Mouse (Mus musculus) lung, embryonic 16.5 days (tissue): ENCODE measurements around the gene Ghrh. TPM values are rescaled to one million over a fixed set of nuclear protein-coding genes. Genes with fewer than 3 reads are reported as not detected.

Source experiments
- ATAC-seq: fragments of 200-750 bp; cut with Nextera tagmentation; 2 replicates; pipeline ENCODE4 v1.8.0; 2017; ENCODE audit warnings: low read depth, mild to moderate bottlenecking, moderate library complexity
- H3K27ac ChIP-seq: fragments of 300-500 bp; sonication (generic); 2 replicates; pipeline ENCODE4 v1.5.1; 2014; ENCODE audit warnings: mild to moderate bottlenecking, control low read depth, low read length
- H3K27me3 ChIP-seq: fragments of 300-500 bp; sonication (generic); 2 replicates; pipeline ENCODE4 v1.6.1; 2014; ENCODE audit warnings: low read depth, low read length, mixed read lengths; ENCODE audit not compliant: control insufficient read depth, insufficient read depth
- H3K36me3 ChIP-seq: fragments of 300-500 bp; sonication (generic); 2 replicates; pipeline ENCODE4 v1.6.1; 2014; ENCODE audit warnings: low read length; ENCODE audit not compliant: control insufficient read depth, insufficient read depth
- H3K4me1 ChIP-seq: fragments of 300-500 bp; sonication (generic); replicated peaks from 2 replicates; pipeline ENCODE4 v1.6.1; 2014; ENCODE audit warnings: low read length, mixed read lengths; ENCODE audit not compliant: control insufficient read depth, insufficient read depth
- H3K4me2 ChIP-seq: fragments of 300-500 bp; sonication (generic); 2 replicates; pipeline ENCODE4 v1.6.1; 2014; ENCODE audit warnings: low read depth, low read length, control low read depth
- H3K4me3 ChIP-seq: fragments of 300-500 bp; sonication (generic); 2 replicates; pipeline ENCODE4 v1.5.1; 2014; ENCODE audit warnings: mild to moderate bottlenecking, low read length, control low read depth
- H3K9ac ChIP-seq: fragments of 300-500 bp; sonication (generic); 2 replicates; pipeline ENCODE4 v1.6.1; 2014; ENCODE audit warnings: low read length, control low read depth
- H3K9me3 ChIP-seq: fragments of 300-500 bp; sonication (generic); 2 replicates; pipeline ENCODE4 v1.6.1; 2016; ENCODE audit warnings: low read length; ENCODE audit not compliant: control insufficient read depth
- WGBS: fragments of 180-500 bp; shearing (Covaris S2); extraction: QIAGEN DNeasy Blood & Tissue Kit; methylation state at CpG from one replicate; pipeline ENCODE4 v1.1.7; 2014; 5-methylcytosine and 5-hydroxymethylcytosine counted together
- polyA plus RNA-seq: library from polyadenylated mRNA; unstranded; fragments of >200 nt; fragmentation: Nextera tagmentation; extraction: Ambion mirVana; gene quantifications from 2 replicates; pipeline ENCODE4 v1.2.1, GENCODE M21; 2015

Gene Ghrh
- polyA plus RNA-seq, 1 experiment from 2014 or later: not detected

GRCm38 (mm10) chr2:157338663-157339062 is 8.6 kb downstream of the Ghrh start:
- 38% methylated on average over 5 of the region's 5 CpGs for WGBS
- H3K9ac ChIP-seq: no peak overlapping the region

GRCm38 (mm10) chr2:157332059-157332458 is 15.2 kb downstream of the Ghrh start:
- Histone ChIP-seq H3K9ac (no peak overlapping the region), H3K4me1 (no peaks in the 10 kb centered on the region), H3K9me3 (no peaks in the 10 kb centered on the region), H3K4me3 (no peak overlapping the region), H3K36me3 (peaks cover 8% of the 10 kb centered on the region), H3K27ac (no peak overlapping the region), H3K27me3 (no peaks in the 10 kb centered on the region), H3K4me2 (no peak overlapping the region)
- ATAC-seq: no peak
- 82% methylated on average over 5 of the region's 5 CpGs for WGBS

More at GRCm38 (mm10) chr2:157338663-157339062, 8.6 kb downstream of the Ghrh start:
- Histone ChIP-seq H3K27ac (no peak overlapping the region), H3K27me3 (no peaks in the 10 kb centered on the region), H3K4me2 (no peak overlapping the region), H3K36me3 (no peaks in the 10 kb centered on the region), H3K4me1 (peaks cover 4% of the 10 kb centered on the region; the same call in 1 of the 2 replicates), H3K9me3 (no peaks in the 10 kb centered on the region), H3K4me3 (no peak overlapping the region)
- peak; percentile 12; the same call in 1 of the 2 replicates for ATAC-seq

GRCm38 (mm10) chr2:157328570-157328969 is 18.7 kb downstream of the Ghrh start:
- H3K4me3 ChIP-seq: no peak overlapping the region
- ATAC-seq: no peak
- H3K4me1 ChIP-seq: no peaks in the 10 kb centered on the region
- no peak overlapping the region for H3K9ac ChIP-seq
- H3K4me2 ChIP-seq: no peak overlapping the region
- no peak overlapping the region for H3K27ac ChIP-seq
- no peaks in the 10 kb centered on the region for H3K27me3 ChIP-seq
- H3K9me3 ChIP-seq: no peaks in the 10 kb centered on the region
- peaks cover 21% of the 10 kb centered on the region for H3K36me3 ChIP-seq
- 45% methylated on average over 11 of the region's 11 CpGs for WGBS

- no peak overlapping the region for H3K9ac ChIP-seq
- H3K36me3 ChIP-seq: peaks cover 26% of the 10 kb centered on the region
- H3K4me2 ChIP-seq: no peak overlapping the region
- ATAC-seq: no peak
- no peak overlapping the region for H3K4me3 ChIP-seq
- H3K27ac ChIP-seq: no peak overlapping the region
- H3K4me1 ChIP-seq: no peaks in the 10 kb centered on the region
- WGBS: 44% methylated on average over 5 of the region's 5 CpGs
- H3K9me3 ChIP-seq: no peaks in the 10 kb centered on the region
- no peaks in the 10 kb centered on the region for H3K27me3 ChIP-seq
Measured at GRCm38 (mm10) chr2:157328106-157328505, 19.2 kb downstream of the Ghrh start.

GRCm38 (mm10) chr2:157325238-157325637 is 22.1 kb downstream of the Ghrh start:
- H3K27ac ChIP-seq: no peak overlapping the region
- no peak overlapping the region for H3K9ac ChIP-seq
- WGBS: 69% methylated on average over 2 of the region's 2 CpGs
- no peaks in the 10 kb centered on the region for H3K9me3 ChIP-seq
- peaks cover 47% of the 10 kb centered on the region for H3K36me3 ChIP-seq
- H3K27me3 ChIP-seq: no peaks in the 10 kb centered on the region
- H3K4me1 ChIP-seq: no peaks in the 10 kb centered on the region
- H3K4me3 ChIP-seq: no peak overlapping the region
- no peak overlapping the region for H3K4me2 ChIP-seq
- ATAC-seq: no peak

GRCm38 (mm10) chr2:157322029-157322766 is 25.1 kb downstream of the Ghrh start:
- WGBS: 78% methylated on average over 5 of the region's 5 CpGs
- ATAC-seq: no peak
- no peaks in the 10 kb centered on the region for H3K27me3 ChIP-seq

GRCm38 (mm10) chr2:157320886-157321285 is 26.4 kb downstream of the Ghrh start:
- 45% methylated on average over 5 of the region's 5 CpGs for WGBS
- H3K4me1 ChIP-seq: no peaks in the 10 kb centered on the region; the same call in 1 of the 2 replicates
- H3K27ac ChIP-seq: no peak overlapping the region
- H3K9ac ChIP-seq: no peak overlapping the region
- no peaks in the 10 kb centered on the region for H3K9me3 ChIP-seq
- no peak for ATAC-seq
- no peak overlapping the region for H3K4me3 ChIP-seq
- peaks cover 52% of the 10 kb centered on the region for H3K36me3 ChIP-seq
- H3K27me3 ChIP-seq: no peaks in the 10 kb centered on the region
- H3K4me2 ChIP-seq: no peak overlapping the region

More at GRCm38 (mm10) chr2:157322029-157322766, 25.1 kb downstream of the Ghrh start:
- Histone ChIP-seq H3K9me3 (no peaks in the 10 kb centered on the region), H3K27ac (no peak overlapping the region), H3K4me1 (no peaks in the 10 kb centered on the region), H3K4me3 (no peak overlapping the region), H3K9ac (no peak overlapping the region), H3K36me3 (peaks cover 53% of the 10 kb centered on the region), H3K4me2 (no peak overlapping the region)

GRCm38 (mm10) chr2:157320135-157320534 is 27.2 kb downstream of the Ghrh start:
- Histone ChIP-seq H3K4me1 (no peaks in the 10 kb centered on the region; the same call in 1 of the 2 replicates), H3K27ac (0 out of 2 replicates have a peak overlapping the region, but pooled peaks have one; percentile 14), H3K27me3 (no peaks in the 10 kb centered on the region), H3K9me3 (no peaks in the 10 kb centered on the region), H3K9ac (no peak overlapping the region), H3K4me2 (no peak overlapping the region), H3K36me3 (peaks cover 52% of the 10 kb centered on the region), H3K4me3 (no peak overlapping the region)
- no peak for ATAC-seq
- WGBS: 85% methylated on average over 8 of the region's 8 CpGs

GRCm38 (mm10) chr2:157317220-157317619 is 30.1 kb downstream of the Ghrh start:
- peak; percentile 45; the same call in 1 of the 2 replicates for ATAC-seq
- peak overlapping the region; percentile 33 for H3K27ac ChIP-seq

More at GRCm38 (mm10) chr2:157317220-157317619, 30.1 kb downstream of the Ghrh start:
- H3K4me2 ChIP-seq: no peak overlapping the region
- no peaks in the 10 kb centered on the region for H3K27me3 ChIP-seq
- 69% methylated on average over 6 of the region's 6 CpGs for WGBS
- peaks cover 63% of the 10 kb centered on the region for H3K36me3 ChIP-seq
- H3K9ac ChIP-seq: no peak overlapping the region
- H3K4me3 ChIP-seq: no peak overlapping the region
- no peaks in the 10 kb centered on the region for H3K9me3 ChIP-seq
- H3K4me1 ChIP-seq: no peaks in the 10 kb centered on the region; the same call in 1 of the 2 replicates
